Mouse (Mus musculus) E14TG2a.4 (cell line): ENCODE results near the gene Pias4.

Source experiments
- H3K27me3 ChIP-seq: 2 replicates; pipeline ENCODE4 v1.6.1; 2014; ENCODE audit warnings: low read length, control low read depth; ENCODE audit not compliant: insufficient read depth
- H3K36me3 ChIP-seq: 2 replicates; pipeline ENCODE4 v1.6.1; 2014; ENCODE audit warnings: low read length, control low read depth; ENCODE audit not compliant: insufficient read depth
- H3K4me1 ChIP-seq: replicated peaks from 2 replicates; pipeline ENCODE4 v1.6.1; 2014; ENCODE audit warnings: low read depth, low read length, control low read depth
- H3K4me3 ChIP-seq: replicated peaks from 2 replicates; pipeline ENCODE4 v1.5.1; 2014; ENCODE audit warnings: mild to moderate bottlenecking, low read length
- H3K9me3 ChIP-seq: 2 replicates; pipeline ENCODE4 v1.6.1; 2014; ENCODE audit warnings: low read length, control low read depth
- CTCF ChIP-seq: conservative IDR thresholded peaks from 2 replicates; pipeline ENCODE4 v1.5.1; 2014; ENCODE audit warnings: low read length
- NANOG ChIP-seq: IDR thresholded peaks from 2 replicates; pipeline ENCODE4 v1.6.1; 2014; ENCODE audit warnings: borderline replicate concordance, low read length, mixed read lengths
- POU5F1 ChIP-seq: IDR thresholded peaks from 2 replicates; pipeline ENCODE4 v1.6.1; 2014; ENCODE audit warnings: low read length, borderline replicate concordance

Gene Pias4

DNA sequence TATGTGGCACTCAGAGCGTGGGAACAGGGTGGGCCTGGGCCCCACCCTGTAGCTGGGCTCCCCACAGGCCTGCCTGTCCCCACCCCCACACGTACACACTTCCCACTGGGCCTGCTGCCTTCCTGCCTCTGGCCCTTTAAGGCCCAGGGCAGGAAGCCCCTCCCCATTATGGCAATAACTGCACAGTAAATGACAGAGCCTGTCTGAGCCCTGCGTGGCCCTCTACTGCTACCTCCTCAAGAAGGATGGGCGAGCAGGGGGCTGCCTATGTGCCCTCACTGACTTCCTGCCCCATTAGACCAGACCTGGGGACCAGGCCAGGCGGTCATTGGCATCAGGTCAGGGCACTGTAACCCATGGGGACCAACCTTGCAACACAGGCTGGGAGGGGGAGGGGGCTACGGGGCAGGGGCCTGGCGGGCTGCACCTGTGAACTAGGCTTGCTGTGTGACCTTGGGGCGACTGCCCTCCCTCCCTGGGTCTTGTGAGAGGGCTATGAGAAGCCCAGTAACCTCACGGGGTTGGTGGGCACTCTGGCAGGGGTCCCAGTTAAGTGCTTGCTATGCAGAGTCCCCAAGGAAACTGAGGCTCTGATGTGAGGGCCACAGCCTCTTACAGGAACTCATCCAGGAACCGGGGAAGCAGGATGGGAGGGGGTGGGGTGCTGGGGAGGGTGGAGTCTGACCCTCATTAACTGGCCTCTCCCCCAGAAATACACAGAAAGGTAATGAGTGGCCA lies 26.8 kb downstream of the Pias4 start:
- Histone ChIP-seq H3K4me1 (peaks cover 71% of the 10 kb centered on the region), H3K9me3 (no peaks in the 10 kb centered on the region), H3K4me3 (peak overlapping the region; percentile 92), H3K36me3 (peaks cover 31% of the 10 kb centered on the region), H3K27me3 (0 out of 2 replicates have a peak, but pooled peaks cover under 1% of the 10 kb centered on the region)
- TF ChIP-seq POU5F1 (no peak), CTCF (no peak), NANOG (no peak)

DNA sequence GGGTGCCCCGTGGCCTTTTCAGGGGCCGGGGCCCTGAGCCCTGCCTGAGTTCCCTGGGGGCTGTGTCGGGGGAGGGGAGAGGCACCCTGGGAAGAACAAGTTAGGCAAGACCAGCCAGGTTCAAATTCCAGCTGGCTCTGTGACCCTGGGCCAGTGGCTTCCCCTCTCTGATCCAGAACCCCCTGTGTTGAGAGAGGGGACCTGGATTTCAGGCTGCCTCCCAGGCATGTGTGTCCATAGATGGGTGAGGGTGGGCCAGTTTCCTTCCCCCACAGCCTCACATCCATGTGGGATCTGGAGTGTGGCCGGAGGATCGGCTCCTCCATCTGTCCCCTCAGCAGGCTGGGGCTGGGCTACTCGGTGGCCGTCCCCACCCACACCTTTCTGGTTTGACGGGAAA lies 27.7 kb downstream of the Pias4 start:
- Histone ChIP-seq H3K4me1 (peaks cover 69% of the 10 kb centered on the region), H3K36me3 (peaks cover 22% of the 10 kb centered on the region), H3K4me3 (peak overlapping the region; percentile 92), H3K27me3 (peaks cover 5% of the 10 kb centered on the region; the same call in 1 of the 2 replicates), H3K9me3 (no peaks in the 10 kb centered on the region)
- TF ChIP-seq POU5F1: no peak
- TF ChIP-seq CTCF: no peak
- no peak for TF ChIP-seq NANOG

DNA sequence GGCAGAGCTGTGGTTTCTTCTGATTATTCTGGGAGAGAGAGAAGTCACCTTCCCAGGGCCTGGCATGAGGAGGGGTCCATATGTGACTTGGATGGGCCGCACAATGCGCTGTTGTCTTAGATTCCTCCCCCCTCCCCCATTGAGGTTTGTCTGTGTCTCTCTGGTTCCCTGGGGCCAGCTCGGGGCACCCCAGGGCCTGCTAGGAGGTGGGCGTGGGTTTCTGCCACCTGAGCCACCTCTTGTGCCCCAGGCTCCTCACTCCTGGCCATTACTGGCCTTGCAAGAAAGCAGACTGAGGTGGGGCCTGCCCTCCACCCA lies 28.2 kb downstream of the Pias4 start:
- Histone ChIP-seq H3K9me3 (no peaks in the 10 kb centered on the region), H3K36me3 (peaks cover 17% of the 10 kb centered on the region), H3K4me1 (peaks cover 69% of the 10 kb centered on the region), H3K27me3 (peaks cover 5% of the 10 kb centered on the region; the same call in 1 of the 2 replicates), H3K4me3 (peak overlapping the region; percentile 92)
- TF ChIP-seq NANOG: no peak
- no peak for TF ChIP-seq CTCF
- no peak for TF ChIP-seq POU5F1

- H3K4me3 ChIP-seq: peak overlapping the region; percentile 92
- H3K9me3 ChIP-seq: no peaks in the 10 kb centered on the region
- H3K4me1 ChIP-seq: peaks cover 70% of the 10 kb centered on the region
- TF ChIP-seq POU5F1: no peak
- no peak for TF ChIP-seq NANOG
- TF ChIP-seq CTCF: no peak
- peaks cover 12% of the 10 kb centered on the region for H3K36me3 ChIP-seq
- peaks cover 5% of the 10 kb centered on the region; the same call in 1 of the 2 replicates for H3K27me3 ChIP-seq
Observed at GRCm38 (mm10) chr10:81138821-81139528, 28.7 kb downstream of the Pias4 start.

GRCm38 (mm10) chr10:81138131-81138782 lies 29.5 kb downstream of the Pias4 start:
- H3K4me1 ChIP-seq: peaks cover 66% of the 10 kb centered on the region
- H3K36me3 ChIP-seq: peaks cover 5% of the 10 kb centered on the region
- H3K9me3 ChIP-seq: no peaks in the 10 kb centered on the region
- peaks cover 5% of the 10 kb centered on the region; the same call in 1 of the 2 replicates for H3K27me3 ChIP-seq
- no peak for TF ChIP-seq CTCF
- TF ChIP-seq POU5F1: no peak
- TF ChIP-seq NANOG: no peak
- peak overlapping the region; percentile 92 for H3K4me3 ChIP-seq

- peaks cover 2% of the 10 kb centered on the region for H3K36me3 ChIP-seq
- H3K4me3 ChIP-seq: peak overlapping the region; percentile 97
- TF ChIP-seq CTCF (no peak), NANOG (no peak), POU5F1 (no peak)
- H3K27me3 ChIP-seq: peaks cover 5% of the 10 kb centered on the region; the same call in 1 of the 2 replicates
- peaks cover 62% of the 10 kb centered on the region for H3K4me1 ChIP-seq
- H3K9me3 ChIP-seq: no peaks in the 10 kb centered on the region
Observed at GRCm38 (mm10) chr10:81137252-81138130, 30.2 kb downstream of the Pias4 start.

GRCm38 (mm10) chr10:81136706-81137231 lies 31.0 kb downstream of the Pias4 start:
- Histone ChIP-seq H3K27me3 (peaks cover 5% of the 10 kb centered on the region; the same call in 1 of the 2 replicates), H3K9me3 (no peaks in the 10 kb centered on the region), H3K36me3 (no peaks in the 10 kb centered on the region), H3K4me3 (peak overlapping the region; percentile 97), H3K4me1 (peaks cover 60% of the 10 kb centered on the region)
- TF ChIP-seq NANOG: no peak
- TF ChIP-seq CTCF: no peak
- no peak for TF ChIP-seq POU5F1
